Mouse (Mus musculus): Measurements from ENCODE around the gene Atf7ip. TPM values are rescaled to one million over a fixed set of nuclear protein-coding genes. Genes with fewer than 3 reads are reported as not detected.
"Not testable (repeated sequence)": the region's sequence is repeated elsewhere in the genome, so short reads cannot be mapped to it uniquely, and the experiment has no call there.

Gene Atf7ip
- 40.0 and 67.9 TPM in 2 replicates for polyA plus RNA-seq (2012; rRNA removed)

- not testable (repeated sequence) for DNase-seq (ENCODE audit: low read depth)
These were observed at the start of gene Atf7ip for GRCm38 (mm10) chr6:136505867-136506266. TSS of gene Atf7ip (plus strand) at chr6:136506167.

GRCm38 (mm10) chr6:136456302-136456701, 49.7 kb upstream of the Atf7ip start:
- no peak for DNase-seq (ENCODE audit: low read depth)
- no peak for TF ChIP-seq POLR2A (IDR thresholded peaks at IDR 0.05; ENCODE audit: borderline replicate concordance, extremely low read depth, insufficient read depth, insufficient read length, poor library complexity, severe bottlenecking)
- no peak for TF ChIP-seq CTCF (IDR thresholded peaks at IDR 0.05; ENCODE audit: borderline replicate concordance, extremely low read depth, insufficient read depth, insufficient read length)

- DNase-seq (ENCODE audit: low read depth) = no peak
- TF ChIP-seq CTCF (IDR thresholded peaks at IDR 0.05; ENCODE audit: borderline replicate concordance, extremely low read depth, insufficient read depth, insufficient read length) (no peak), POLR2A (IDR thresholded peaks at IDR 0.05; ENCODE audit: borderline replicate concordance, extremely low read depth, insufficient read depth, insufficient read length, poor library complexity, severe bottlenecking) (no peak)
These were observed 46.8 kb upstream of the Atf7ip start for GRCm38 (mm10) chr6:136459156-136459555.

GRCm38 (mm10) chr6:136463491-136463890, 42.5 kb upstream of the Atf7ip start:
- TF ChIP-seq CTCF (IDR thresholded peaks at IDR 0.05; ENCODE audit: borderline replicate concordance, extremely low read depth, insufficient read depth, insufficient read length) (no peak), POLR2A (IDR thresholded peaks at IDR 0.05; ENCODE audit: borderline replicate concordance, extremely low read depth, insufficient read depth, insufficient read length, poor library complexity, severe bottlenecking) (no peak)
- peak; percentile 25 for DNase-seq (ENCODE audit: low read depth)

- DNase-seq (ENCODE audit: low read depth) = peak; percentile 47
- TF ChIP-seq POLR2A (IDR thresholded peaks at IDR 0.05; ENCODE audit: borderline replicate concordance, extremely low read depth, insufficient read depth, insufficient read length, poor library complexity, severe bottlenecking) (no peak), CTCF (IDR thresholded peaks at IDR 0.05; ENCODE audit: borderline replicate concordance, extremely low read depth, insufficient read depth, insufficient read length) (no peak)
These were observed 41.8 kb upstream of the Atf7ip start for GRCm38 (mm10) chr6:136464121-136464621.

GRCm38 (mm10) chr6:136465021-136465420, 40.9 kb upstream of the Atf7ip start:
- no peak for TF ChIP-seq POLR2A (IDR thresholded peaks at IDR 0.05; ENCODE audit: borderline replicate concordance, extremely low read depth, insufficient read depth, insufficient read length, poor library complexity, severe bottlenecking)
- no peak for TF ChIP-seq CTCF (IDR thresholded peaks at IDR 0.05; ENCODE audit: borderline replicate concordance, extremely low read depth, insufficient read depth, insufficient read length)

GRCm38 (mm10) chr6:136465959-136466381, 40.0 kb upstream of the Atf7ip start:
- peak; percentile 89 for DNase-seq (ENCODE audit: low read depth)
- TF ChIP-seq CTCF (IDR thresholded peaks at IDR 0.05; ENCODE audit: borderline replicate concordance, extremely low read depth, insufficient read depth, insufficient read length) = peak; percentile 60; the same call in 1 of the 2 replicates
- TF ChIP-seq POLR2A (IDR thresholded peaks at IDR 0.05; ENCODE audit: borderline replicate concordance, extremely low read depth, insufficient read depth, insufficient read length, poor library complexity, severe bottlenecking) = no peak

More at GRCm38 (mm10) chr6:136465021-136465420, 40.9 kb upstream of the Atf7ip start:
- peak; percentile 5 for DNase-seq (ENCODE audit: low read depth)

- TF ChIP-seq POLR2A (IDR thresholded peaks at IDR 0.05; ENCODE audit: borderline replicate concordance, extremely low read depth, insufficient read depth, insufficient read length, poor library complexity, severe bottlenecking) = no peak
- peak; percentile 87 for TF ChIP-seq CTCF (IDR thresholded peaks at IDR 0.05; ENCODE audit: borderline replicate concordance, extremely low read depth, insufficient read depth, insufficient read length)
- DNase-seq (ENCODE audit: low read depth) = peak; percentile 88
These were observed 38.8 kb upstream of the Atf7ip start for GRCm38 (mm10) chr6:136466956-136467750.

- DNase-seq (ENCODE audit: low read depth) = peak; percentile 53
- TF ChIP-seq CTCF (IDR thresholded peaks at IDR 0.05; ENCODE audit: borderline replicate concordance, extremely low read depth, insufficient read depth, insufficient read length) (no peak), POLR2A (IDR thresholded peaks at IDR 0.05; ENCODE audit: borderline replicate concordance, extremely low read depth, insufficient read depth, insufficient read length, poor library complexity, severe bottlenecking) (no peak)
These were observed 38.1 kb upstream of the Atf7ip start for GRCm38 (mm10) chr6:136467837-136468236.

- TF ChIP-seq CTCF (IDR thresholded peaks at IDR 0.05; ENCODE audit: borderline replicate concordance, extremely low read depth, insufficient read depth, insufficient read length) (no peak), POLR2A (IDR thresholded peaks at IDR 0.05; ENCODE audit: borderline replicate concordance, extremely low read depth, insufficient read depth, insufficient read length, poor library complexity, severe bottlenecking) (no peak)
- peak; percentile 99 for DNase-seq (ENCODE audit: low read depth)
These were observed 37.5 kb upstream of the Atf7ip start for GRCm38 (mm10) chr6:136468401-136468912.

GRCm38 (mm10) chr6:136468974-136469792, 36.8 kb upstream of the Atf7ip start:
- TF ChIP-seq POLR2A (IDR thresholded peaks at IDR 0.05; ENCODE audit: borderline replicate concordance, extremely low read depth, insufficient read depth, insufficient read length, poor library complexity, severe bottlenecking) (no peak), CTCF (IDR thresholded peaks at IDR 0.05; ENCODE audit: borderline replicate concordance, extremely low read depth, insufficient read depth, insufficient read length) (no peak)
- DNase-seq (ENCODE audit: low read depth) = peak; percentile 24
